Mouse (Mus musculus) Patski (cell line): ENCODE data around the gene Zfp768. TPM values are rescaled to one million over a fixed set of nuclear protein-coding genes. Genes with fewer than 3 reads are reported as not detected.

Experiments used
- ATAC-seq: fragments of 100-300 bp; one replicate; pipeline ENCODE4 v1.8.0; 2021
- CTCF ChIA-PET: fragments of 350-600 bp; sonication (Branson Sonifier 250); formaldehyde crosslinking; loops from one replicate; lab custom pipeline; 2022; ENCODE audit warnings: inconsistent platforms; lab: Charles Lee
- POLR2A ChIA-PET: fragments of 350-600 bp; sonication (Branson Sonifier 250); formaldehyde crosslinking; loops from one replicate; lab custom pipeline; 2022; ENCODE audit warnings: antibody characterized with exemption, inconsistent platforms; lab: Charles Lee
- DNase-seq: peaks from one replicate; pipeline ENCODE4 v3.0.0-alpha.2; 2011; ENCODE audit warnings: low read depth, low spot score
- H3K27me3 ChIP-seq: fragments of 371-371 bp; one replicate; pipeline ENCODE4 v1.5.1; 2021
- CTCF ChIP-seq: fragments of 100-300 bp; IDR thresholded peaks from one replicate; pipeline ENCODE4 v1.5.1; 2021
- in situ Hi-C: fragments of 300-500 bp; cut with MboI; formaldehyde crosslinking; loops from 3 replicates; pipeline ENCODE4 v1.11.1; 2018; ENCODE audit warnings: low pct_unique_long_range_greater_than_20kb, mixed read lengths
- polyA plus RNA-seq: library from polyadenylated mRNA; unstranded; gene quantifications from one replicate; pipeline ENCODE4 v1.2.3, GENCODE M21; 2021

Gene Zfp768
- polyA plus RNA-seq, 1 experiment from 2014 or later, result 30.3 TPM

DNA sequence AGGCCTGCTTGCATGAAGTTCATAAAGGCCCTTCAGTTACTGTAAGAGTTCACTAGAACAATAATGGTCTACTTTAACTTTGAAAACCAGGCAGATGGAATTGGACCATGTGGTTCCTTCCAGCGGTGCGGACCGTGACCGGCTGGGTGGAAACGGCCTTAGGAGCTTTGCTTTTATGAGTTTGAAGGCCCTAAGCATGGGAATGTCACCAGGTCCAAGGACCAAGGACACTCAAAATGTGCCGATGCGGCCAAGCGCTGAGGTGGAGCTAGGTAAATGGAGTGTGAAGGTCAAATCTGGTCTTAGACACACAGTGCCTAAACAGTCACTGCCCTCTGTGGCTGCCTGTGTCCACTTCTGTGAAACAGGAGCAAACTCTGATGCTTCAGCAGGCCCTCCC lies 4.0 kb downstream of the Zfp768 start:
- ChIA-PET CTCF (interaction anchor here (1.3 to 2.6 kb wide), 2 partner anchors 13 to 32 kb away, joined by 3 to 8 read pairs; no protein-coding TSS in a partner anchor), POLR2A (interaction anchor here (0.5 kb wide), 1 partner anchor 32 kb away, joined by 3 read pairs; no protein-coding TSS in a partner anchor)
- DNase-seq (no peak), ATAC-seq (no peak)
- TF ChIP-seq CTCF, result no peak
- in situ Hi-C loops, result no loop called here
- H3K27me3 ChIP-seq, result no peaks in the 10 kb centered on the region

DNA sequence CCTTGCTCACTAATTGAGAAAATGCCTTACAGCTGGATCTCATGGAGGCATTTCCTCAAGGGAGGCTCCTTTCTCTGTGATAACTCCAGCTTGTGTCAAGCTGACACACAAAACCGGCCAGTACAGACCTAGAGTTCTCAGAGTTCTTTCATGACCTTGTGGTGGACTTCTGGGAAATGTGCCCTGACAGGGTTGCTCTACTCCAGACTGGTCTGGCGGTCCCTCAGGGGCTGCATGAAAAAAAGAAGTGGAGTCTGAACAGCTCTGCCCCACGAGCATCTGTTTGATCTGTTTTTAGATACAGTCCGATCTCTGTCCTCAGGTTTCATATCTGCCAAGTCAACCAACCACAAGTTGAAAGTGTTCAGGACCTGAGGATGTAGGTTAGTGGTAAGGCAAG lies 7.8 kb downstream of the Zfp768 start:
- ATAC-seq (no peak), DNase-seq (no peak)
- in situ Hi-C loops, result no loop called here
- ChIA-PET CTCF (interaction anchor here (1.1 kb wide), 1 partner anchor 24 kb away, joined by 3 read pairs; no protein-coding TSS in a partner anchor), POLR2A (no interaction called here)
- TF ChIP-seq CTCF, result no peak
- H3K27me3 ChIP-seq, result no peaks in the 10 kb centered on the region

DNA sequence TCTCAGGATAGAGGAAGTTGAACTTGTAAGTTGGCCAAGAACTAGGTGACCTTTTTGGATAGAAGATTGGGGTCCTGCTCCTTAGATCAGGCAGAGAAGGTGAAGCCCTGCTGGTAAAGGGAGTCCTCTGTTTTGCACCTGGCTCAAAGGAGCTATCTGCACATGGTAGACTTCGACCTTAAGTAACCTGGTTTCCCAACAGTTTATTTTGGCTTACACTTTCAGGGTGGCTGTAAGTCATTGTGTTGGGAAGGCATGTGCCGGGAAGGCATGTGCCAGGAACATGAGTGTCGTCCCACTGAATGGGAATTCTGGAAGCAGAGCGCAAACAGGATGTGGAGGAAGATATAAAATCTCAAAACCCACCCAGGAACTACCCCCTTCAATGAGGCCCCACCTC lies 9.8 kb downstream of the Zfp768 start:
- no peak for TF ChIP-seq CTCF
- ChIA-PET CTCF (interaction anchor here (0.8 to 1.9 kb wide), 4 partner anchors 17 to 26 kb away, joined by 3 to 5 read pairs (median 4); no protein-coding TSS in a partner anchor), POLR2A (no interaction called here)
- H3K27me3 ChIP-seq, result no peaks in the 10 kb centered on the region
- in situ Hi-C loops, result no loop called here
- no peak for DNase-seq
- ATAC-seq, result no peak

DNA sequence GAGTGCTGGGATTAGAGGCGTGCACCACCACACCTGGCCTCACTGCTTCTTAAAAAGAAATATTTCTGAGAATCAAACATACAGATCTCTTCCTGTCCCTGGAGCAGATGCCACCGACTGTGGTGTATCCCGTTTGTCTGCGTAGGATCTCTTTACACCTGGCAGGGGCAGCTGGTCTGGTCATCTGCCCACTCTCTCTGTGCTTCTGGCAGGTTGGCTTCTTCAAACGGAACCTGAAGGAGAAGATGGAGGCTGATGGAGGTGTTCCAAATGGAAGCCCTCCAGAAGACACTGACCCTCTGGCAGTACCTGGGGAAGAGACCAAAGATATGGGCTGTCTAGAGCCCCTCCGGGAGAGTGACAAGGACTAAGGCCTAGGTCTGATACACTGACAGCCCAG lies 12.1 kb downstream of the Zfp768 start:
- no peak for ATAC-seq
- in situ Hi-C loops, result no loop called here
- CTCF ChIA-PET, result no interaction called here
- TF ChIP-seq CTCF, result no peak
- POLR2A ChIA-PET, result no interaction called here
- DNase-seq, result no peak
- H3K27me3 ChIP-seq, result no peaks in the 10 kb centered on the region

DNA sequence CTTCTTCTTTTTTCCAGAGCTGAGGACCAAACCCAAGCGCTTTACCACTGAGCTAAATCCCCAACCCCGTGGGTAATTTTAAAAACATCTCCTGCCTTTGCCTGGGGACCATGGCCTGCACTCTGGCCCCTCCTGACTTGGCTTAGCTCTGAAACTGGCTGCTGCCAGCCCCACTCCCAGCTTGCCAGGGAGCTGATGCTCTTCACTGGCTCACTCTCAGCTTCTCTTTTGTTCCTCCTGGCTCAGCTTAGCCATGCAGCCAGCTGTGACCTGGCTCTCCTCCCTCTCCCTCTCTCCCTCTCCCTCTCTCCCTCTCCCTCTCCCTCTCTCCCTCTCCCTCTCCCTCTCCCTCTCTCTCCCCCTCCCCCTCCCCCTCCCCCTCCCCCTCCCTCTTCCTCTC lies 18.7 kb downstream of the Zfp768 start:
- POLR2A ChIA-PET, result interaction anchor here (0.6 kb wide), 1 partner anchor 468 kb away, joined by 6 read pairs; no protein-coding TSS in a partner anchor
- in situ Hi-C loops, result no loop called here
- DNase-seq (no peak), ATAC-seq (no peak)
- H3K27me3 ChIP-seq, result no peaks in the 10 kb centered on the region
- no peak for TF ChIP-seq CTCF
- CTCF ChIA-PET, result no interaction called here

DNA sequence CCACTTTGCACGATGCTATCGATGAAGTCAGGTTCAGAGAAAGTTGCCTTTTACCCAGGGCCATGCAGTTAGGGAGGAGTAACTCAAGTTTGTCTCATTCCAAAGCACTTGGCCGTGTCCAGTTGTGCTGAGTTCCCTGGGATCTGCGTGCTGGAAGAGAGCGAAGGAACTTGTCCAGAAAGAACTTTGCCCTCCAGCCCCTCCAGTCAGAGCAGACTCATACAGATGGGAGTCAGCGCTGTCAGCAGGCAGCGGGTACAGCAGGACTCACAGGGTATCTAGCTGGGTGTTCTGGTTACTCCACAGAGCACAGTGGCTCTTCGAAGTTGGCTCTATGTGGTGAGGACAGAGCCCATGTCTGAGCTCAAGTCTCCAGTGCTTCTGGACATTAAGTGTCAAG lies 19.8 kb downstream of the Zfp768 start:
- ATAC-seq (no peak), DNase-seq (no peak)
- in situ Hi-C loops, result no loop called here
- TF ChIP-seq CTCF, result no peak
- CTCF ChIA-PET, result interaction anchor here (1.3 kb wide), 1 partner anchor 15 kb away, joined by 4 read pairs; no protein-coding TSS in a partner anchor
- H3K27me3 ChIP-seq, result no peaks in the 10 kb centered on the region
- POLR2A ChIA-PET, result interaction anchor here (0.6 kb wide), 1 partner anchor 23 kb away, joined by 3 read pairs; no protein-coding TSS in a partner anchor

DNA sequence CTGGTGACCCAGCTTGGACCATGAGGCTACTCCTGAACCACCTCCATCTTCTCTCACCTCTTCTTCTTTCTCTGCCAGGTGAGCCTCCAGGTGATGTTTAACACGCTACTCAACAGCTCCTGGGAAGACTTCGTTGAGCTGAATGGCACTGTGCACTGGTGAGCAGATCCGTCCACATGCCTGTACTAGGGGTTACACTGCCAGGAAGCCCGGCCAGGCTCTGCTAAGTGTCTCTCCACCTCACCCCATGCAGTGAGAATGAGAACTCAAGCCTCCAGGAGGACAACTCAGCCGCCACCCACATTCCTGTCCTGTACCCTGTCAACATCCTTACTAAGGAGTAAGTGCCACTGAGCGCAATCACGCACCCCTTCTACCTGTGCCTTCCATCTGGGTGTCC lies 20.4 kb downstream of the Zfp768 start:
- POLR2A ChIA-PET, result interaction anchor here (0.6 kb wide), 1 partner anchor 24 kb away, joined by 3 read pairs; no protein-coding TSS in a partner anchor
- no peaks in the 10 kb centered on the region for H3K27me3 ChIP-seq
- ATAC-seq (no peak), DNase-seq (no peak)
- in situ Hi-C loops, result no loop called here
- no peak for TF ChIP-seq CTCF
- CTCF ChIA-PET, result interaction anchor here (1.3 kb wide), 1 partner anchor 14 kb away, joined by 4 read pairs; no protein-coding TSS in a partner anchor

DNA sequence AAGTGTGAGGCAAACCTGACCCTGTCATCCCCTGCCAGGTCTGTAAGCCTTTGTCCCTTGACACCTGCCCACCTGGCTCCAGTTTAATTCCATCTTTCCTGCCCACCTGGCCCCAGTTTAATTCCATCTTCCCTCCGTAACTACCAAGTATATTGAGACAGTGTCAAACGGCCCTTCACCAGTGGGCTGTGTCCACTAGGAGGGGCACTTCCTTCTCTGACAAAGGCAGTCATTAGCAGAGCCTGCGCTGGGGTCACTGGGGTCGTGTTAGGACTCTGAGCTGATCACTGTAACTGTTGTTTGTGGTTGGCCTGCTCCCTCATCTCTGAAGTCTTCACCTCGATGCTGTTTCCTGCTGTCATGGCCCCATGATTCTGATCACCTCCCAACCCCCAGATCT lies 23.3 kb downstream of the Zfp768 start:
- in situ Hi-C loops, result no loop called here
- H3K27me3 ChIP-seq, result no peaks in the 10 kb centered on the region
- no peak for TF ChIP-seq CTCF
- ChIA-PET POLR2A (no interaction called here), CTCF (no interaction called here)
- no peak for ATAC-seq
- DNase-seq, result no peak

DNA sequence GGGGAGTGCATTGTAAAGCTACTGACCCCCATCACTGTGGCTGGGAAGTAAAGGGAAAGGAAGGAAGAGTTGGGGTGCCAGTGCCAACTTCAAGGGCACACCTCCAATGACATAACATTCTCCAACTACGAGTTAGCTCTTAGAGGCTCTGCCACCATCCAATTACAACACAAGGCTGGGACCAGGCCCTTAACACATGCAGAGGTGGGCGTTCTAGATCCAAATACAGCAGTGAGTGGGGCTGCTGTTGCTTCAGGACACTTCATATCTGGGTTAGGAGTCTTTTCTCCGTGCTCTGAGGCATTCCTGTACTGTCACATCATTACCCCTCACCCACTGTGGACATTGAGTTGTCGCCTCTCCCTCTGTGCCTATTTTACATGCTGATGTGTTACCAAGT lies 24.3 kb downstream of the Zfp768 start:
- ChIA-PET CTCF (no interaction called here), POLR2A (no interaction called here)
- no peaks in the 10 kb centered on the region for H3K27me3 ChIP-seq
- ATAC-seq (no peak), DNase-seq (no peak)
- in situ Hi-C loops, result no loop called here
- no peak for TF ChIP-seq CTCF

DNA sequence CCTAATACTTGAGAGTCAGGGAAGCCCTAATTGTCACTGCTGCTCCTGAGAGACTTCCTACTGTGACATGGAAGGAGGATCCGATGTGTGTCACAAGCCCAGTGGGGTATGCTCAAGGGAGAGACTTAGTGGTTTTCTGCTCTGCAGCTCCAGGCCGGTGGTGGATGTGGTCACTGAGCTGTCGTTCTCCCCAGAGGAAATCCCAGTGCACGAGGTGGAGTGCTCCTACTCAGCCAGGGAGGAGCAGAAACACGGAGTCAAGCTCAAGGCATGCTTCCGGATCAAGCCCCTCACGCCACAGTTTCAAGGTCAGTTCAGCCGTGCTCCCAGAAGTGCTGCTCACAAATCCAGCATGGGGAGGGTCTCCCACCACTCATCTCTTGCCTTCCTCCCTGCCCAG lies 31.5 kb downstream of the Zfp768 start:
- TF ChIP-seq CTCF, result no peak
- in situ Hi-C loops, result no loop called here
- POLR2A ChIA-PET, result interaction anchor here (0.7 to 1.0 kb wide), 2 partner anchors 21 to 39 kb away, joined by 3 read pairs; no protein-coding TSS in a partner anchor
- no peaks in the 10 kb centered on the region for H3K27me3 ChIP-seq
- ATAC-seq, result no peak
- no peak for DNase-seq
- CTCF ChIA-PET, result no interaction called here

DNA sequence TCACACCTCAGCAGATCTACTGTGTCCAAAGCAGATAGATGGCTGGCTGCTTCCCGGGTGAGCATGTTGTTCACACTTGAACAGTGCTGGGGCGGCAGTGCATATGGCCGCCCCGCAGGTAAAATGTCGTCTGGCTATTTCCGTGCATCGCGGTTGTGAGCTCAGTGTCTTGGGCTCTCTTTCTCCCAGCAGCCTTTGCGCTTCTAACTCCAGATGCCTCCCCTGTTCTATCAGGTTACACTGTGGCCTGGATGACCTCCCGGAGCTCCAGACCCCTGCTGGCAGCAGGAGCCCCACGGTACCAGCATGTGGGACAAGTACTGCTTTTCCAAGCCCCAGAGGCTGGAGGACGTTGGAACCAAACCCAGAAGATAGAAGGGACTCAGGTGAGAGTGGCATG lies 35.4 kb downstream of the Zfp768 start:
- no peak for TF ChIP-seq CTCF
- in situ Hi-C loops, result no loop called here
- ATAC-seq (no peak), DNase-seq (no peak)
- no peaks in the 10 kb centered on the region for H3K27me3 ChIP-seq
- ChIA-PET CTCF (interaction anchor here (0.8 to 1.9 kb wide), 7 partner anchors 9 to 58 kb away, joined by 3 to 8 read pairs (median 4); no protein-coding TSS in a partner anchor), POLR2A (interaction anchor here (1.1 kb wide), 1 partner anchor 31 kb away, joined by 3 read pairs; no protein-coding TSS in a partner anchor)
